Mouse (Mus musculus) ES-CJ7 (cell line): ENCODE measurements at regions not wholly inside any gene's neighbourhood (a gene's known extent, or its start where the extent isn't known, plus 50 kb on each side); places are given as distances from the start of the nearest gene placed in this dataset.
A peak's percentile ranks its signal among the peaks of the same experiment; 100 is the strongest.

Experiments
- DNase-seq: peaks from one replicate; pipeline ENCODE4 v3.0.0; 2011; ENCODE audit warnings: low read depth, low spot score

DNA sequence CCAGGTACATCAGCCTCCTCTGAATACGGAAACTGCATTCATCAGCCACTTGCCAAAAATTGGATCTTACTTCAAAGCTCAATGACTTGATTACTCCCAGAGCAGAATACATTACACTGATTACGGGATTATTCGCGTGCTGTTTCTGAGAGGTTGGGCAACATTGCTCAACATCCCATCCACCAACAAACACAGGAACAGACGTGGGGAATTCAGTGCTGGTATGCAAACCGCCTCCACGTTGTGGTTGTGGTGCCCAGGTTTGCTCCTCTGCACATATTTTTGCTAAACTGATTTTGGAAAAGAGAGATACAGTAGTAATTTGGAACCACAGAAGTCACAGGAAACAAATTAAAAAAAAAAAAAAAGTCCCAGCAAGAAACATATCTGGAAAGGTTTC, 266.9 kb downstream of the Dhx15 start:
- DNase-seq: no peak

DNA sequence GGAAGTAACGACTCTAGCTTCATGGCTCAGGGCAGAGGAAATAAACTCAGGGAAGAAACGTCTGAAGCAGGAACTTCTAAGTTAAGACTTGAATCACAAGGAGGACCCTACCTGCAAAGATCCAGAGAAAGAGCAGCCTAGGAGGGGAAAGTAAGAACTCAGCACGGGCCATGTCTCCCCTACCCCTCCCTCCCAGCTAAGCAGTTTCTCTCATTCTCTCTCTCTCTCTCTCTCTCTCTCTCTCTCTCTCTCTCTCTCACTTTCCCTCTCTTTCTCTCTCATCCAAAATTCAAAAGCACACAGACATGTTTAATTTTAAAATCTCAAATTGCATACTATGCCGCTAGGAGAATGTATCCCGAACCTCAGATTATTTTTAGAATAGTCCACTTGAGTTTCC, 267.3 kb downstream of the Dhx15 start:
- DNase-seq: no peak

DNA sequence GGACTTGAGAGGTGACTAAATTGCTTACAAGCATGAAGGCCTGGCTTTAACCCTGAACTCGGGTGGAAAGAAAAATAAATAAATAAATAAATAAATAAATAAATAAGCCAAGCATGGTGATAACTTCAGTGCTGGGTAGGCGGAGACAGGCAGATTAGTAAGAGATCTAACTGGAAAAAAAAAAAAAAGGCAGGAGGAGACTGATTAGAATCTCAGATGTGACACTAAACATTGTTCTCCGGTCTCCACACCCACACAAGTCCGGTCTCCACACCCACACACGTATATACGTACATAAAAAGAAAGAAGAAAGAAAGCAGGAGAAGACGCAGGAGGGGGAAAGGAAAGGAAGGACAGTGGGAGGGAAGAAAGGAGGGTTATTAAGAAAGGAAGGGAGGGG, 267.8 kb downstream of the Dhx15 start:
- no peak for DNase-seq

DNA sequence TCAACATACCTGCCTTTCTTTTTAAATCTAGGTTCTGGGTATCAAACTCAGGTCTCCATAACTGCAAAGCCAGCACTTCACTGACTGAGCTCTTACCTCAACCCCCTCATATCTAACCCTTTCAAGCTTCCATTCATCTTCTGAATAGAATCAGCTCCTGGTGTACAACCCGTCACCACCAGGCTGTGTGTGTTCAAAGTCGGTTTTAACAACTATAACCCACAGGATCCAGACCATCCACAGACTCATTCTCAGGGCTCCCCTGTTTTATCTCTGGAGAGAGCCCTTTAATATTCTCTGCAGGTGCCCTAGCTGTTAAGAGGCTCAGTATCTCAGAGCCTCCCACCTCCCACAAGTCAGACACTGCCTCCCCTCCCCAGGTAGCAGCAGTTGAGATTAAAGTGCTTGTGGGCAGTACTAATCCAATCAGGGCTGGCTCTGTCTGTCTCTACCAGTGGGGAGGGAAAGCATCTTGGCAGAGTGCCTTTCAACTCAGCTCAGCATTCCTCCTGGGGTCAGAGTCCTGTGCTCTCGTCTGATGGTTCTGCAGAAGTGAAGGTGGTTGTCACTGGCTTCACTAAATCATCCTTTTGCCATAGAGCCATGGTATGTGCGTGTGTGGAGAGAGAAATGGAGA, 272.4 kb downstream of the Dhx15 start:
- no peak for DNase-seq

DNA sequence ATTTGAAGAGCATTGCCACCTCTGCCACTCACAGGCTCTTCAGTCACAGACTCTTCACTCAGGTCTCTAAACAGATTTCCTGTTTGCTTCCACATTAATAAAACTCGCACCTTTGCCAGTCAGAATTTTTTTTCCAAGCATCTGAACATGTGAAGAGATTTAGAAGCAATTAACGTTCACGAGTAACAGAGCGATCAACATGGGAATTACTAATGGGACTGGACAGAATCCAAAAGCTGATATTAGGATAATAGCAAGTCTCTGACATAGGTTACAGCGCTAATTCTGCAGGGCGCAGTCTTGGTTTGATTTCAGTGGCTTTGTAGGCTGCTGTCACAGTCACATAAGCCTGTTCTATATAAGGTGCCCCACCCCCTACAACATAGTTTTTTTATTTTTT, 275.6 kb downstream of the Dhx15 start:
- DNase-seq: no peak

DNA sequence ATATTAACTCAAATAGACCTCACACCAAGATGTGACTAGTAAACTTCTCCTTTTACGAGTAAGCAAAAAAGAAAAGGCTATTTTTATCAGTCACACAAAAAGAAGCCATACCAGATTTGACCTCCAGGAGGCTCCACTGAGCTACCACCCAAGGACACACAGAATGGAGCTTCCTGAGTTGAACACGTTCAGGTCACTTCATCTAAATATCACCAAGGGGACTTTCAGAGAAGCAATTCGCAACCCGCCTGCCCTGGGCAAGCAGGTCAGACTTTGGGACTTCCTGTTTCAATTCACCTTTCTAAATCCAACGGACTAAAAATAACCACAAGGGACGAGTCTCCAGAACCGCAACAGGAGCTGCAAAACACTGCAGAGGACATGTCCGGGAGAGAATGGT, 281.5 kb downstream of the Dhx15 start:
- peak; percentile 21 for DNase-seq

DNA sequence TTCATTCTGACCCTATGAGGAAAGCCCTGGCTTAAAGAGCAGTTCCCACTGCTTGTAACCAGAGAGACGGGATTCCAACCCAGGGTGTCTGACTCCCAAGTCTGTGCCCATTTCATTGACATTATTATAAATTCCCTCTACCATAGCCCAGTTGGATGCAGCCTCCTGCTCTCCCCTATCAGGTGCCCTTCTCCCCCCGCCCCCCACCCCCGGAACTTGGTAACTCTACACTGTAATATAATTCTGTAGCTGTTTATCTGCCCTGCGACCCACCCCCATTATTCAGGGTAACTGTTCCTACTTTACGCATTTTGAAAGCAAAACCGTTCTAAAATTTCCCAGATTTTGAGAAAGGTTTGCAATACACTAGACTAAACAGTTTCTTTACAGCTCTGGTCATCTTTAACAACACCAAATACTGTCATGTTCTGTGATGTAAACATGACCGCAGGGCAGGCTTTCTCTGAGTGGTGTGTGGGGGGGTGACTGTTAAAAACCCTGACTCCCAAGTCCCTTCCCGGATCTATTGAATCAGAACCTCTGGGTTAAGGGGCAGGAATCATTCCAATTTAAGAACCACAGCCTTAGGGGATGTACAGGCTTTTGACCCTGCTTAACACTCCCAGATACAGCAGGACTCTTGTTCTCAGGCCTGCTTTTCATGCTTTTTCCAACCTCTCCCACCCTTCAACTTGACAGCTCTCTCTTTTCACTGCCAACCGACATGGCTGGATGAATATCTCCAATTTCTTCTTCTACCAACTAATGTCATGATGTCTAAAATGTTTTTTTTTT, 283.8 kb downstream of the Dhx15 start:
- no peak for DNase-seq

DNA sequence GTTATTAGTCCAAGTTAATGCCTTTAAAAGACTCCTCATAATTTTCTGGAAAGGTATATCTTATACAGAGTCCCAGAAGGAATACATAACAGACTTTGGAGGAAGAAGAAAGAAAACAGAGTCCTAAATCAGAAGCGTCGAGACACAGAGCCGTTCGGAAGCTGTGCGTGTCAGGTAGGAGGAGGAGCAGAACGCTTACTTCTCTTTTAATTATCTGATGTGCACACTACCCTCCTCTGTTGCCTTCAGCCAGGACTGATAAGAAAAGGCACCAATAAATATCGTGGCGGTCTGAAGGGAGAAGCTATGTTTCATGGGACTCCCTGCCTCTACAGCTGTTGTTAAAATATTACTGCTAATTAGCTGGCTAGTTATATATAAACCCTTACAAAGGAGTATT, 296.2 kb downstream of the Dhx15 start:
- no peak for DNase-seq

DNA sequence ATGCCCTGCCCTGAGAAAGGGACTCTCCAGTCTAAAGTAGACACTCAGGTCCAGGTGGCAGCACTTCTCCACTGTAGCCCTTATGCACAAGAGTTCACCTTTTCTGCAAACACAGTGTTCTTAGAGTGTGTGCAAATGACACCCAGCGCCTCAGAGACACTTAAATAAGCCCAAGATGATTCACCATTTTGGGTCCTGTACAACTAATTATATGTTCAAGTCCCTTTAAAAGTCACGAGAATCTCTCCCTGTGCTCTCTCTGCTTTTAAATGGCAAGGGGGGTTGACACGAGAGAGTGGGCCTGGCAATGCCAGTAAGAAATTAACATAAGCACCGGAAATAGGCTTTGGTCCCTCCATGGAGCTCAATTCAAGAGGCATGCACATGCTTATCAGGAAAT, 299.0 kb downstream of the Dhx15 start:
- DNase-seq: no peak

DNA sequence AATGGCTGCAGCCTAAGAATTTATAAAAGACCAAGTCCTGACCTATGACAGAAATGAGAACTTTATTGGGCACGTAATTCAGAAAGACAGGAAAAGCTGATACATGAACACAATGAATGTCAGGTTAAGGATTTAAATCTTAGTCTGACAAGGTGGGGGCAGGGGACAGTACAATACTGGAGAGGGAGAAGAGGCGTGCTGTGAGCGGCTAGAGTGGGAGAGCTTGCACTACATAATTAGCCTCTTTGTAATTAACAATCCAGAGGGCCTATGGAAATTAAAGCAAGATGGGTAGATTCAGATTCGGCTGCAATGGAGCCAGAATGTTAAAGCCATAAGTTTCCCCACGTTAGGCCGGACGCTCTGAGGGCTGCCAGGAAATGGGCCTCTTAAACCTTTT, 301.9 kb downstream of the Dhx15 start:
- DNase-seq: no peak

DNA sequence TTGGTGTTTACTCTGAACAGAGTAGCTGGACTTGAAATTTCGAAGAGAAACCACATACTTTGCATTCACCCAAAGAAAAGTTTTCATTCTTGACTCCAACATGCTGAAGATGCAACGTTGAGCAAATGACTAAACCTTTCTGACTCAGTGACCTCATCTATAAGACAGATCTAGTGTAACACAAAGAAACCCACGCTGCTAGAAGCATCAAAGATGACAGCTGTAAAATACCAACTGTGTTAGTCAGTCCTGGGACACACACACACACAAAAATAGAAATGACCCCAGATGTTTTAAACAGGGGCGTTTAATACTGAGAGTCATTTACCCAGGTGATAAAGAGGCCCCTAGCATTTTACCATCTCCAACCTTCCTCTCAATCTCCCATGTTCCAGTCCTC, 307.7 kb downstream of the Dhx15 start:
- no peak for DNase-seq

DNA sequence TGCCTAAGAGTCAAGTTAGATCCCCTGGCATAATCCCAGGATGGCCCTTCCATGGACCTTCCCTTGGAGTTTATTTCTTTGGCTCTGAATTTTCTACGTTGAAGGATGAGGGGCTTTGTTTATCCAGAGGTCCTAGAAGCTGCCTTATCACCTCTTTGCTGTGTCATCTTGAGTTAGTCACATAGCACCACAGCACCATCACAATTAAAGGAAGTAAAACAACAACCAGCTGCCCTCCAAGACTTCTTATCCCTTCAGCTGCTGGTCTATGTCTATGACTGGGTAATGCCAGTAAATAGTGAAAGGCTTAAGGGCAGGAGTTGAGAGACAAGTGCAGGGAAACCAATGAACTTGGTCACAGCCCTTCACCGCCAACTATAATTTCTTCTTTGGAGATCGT, 308.1 kb downstream of the Dhx15 start:
- DNase-seq: no peak

DNA sequence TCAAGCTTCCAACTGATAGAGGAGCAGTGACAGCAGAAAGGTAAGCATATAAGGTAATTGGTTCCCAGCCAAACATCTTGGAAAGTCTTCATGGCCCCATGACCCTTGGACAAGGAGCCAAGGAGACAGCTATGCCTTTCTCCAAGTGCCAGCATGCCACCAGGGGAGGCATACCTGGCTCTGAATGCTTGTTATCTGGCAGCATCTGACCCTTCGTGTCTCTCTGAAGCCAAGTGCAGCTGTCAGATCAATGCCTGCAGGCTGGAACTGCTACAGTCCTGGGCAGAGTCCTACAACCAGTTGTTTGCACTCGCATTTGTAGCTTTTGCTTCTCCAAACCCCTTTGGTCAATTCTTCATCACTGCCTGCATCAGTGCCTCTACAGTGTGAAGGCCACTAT, 309.3 kb upstream of the Ppargc1a start:
- no peak for DNase-seq

DNA sequence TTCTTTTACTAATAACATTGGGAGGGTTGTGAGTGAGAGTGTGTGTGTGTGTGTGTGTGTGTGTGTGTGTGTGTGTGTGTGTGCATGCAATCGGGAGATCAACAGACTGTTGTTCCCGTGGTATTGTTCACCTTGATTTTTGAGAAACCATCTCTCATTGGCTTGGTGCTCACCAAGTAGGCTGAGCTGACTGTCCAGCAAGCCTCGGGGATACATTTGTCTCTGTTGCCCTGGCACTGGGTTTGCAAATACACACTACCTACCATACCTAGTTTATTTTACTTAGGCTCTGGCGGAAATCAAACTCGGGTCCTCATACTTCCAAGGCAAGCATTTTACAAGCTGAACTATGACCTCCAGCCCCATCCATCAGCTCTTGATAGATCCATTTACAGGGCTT, 306.0 kb upstream of the Ppargc1a start:
- no peak for DNase-seq

DNA sequence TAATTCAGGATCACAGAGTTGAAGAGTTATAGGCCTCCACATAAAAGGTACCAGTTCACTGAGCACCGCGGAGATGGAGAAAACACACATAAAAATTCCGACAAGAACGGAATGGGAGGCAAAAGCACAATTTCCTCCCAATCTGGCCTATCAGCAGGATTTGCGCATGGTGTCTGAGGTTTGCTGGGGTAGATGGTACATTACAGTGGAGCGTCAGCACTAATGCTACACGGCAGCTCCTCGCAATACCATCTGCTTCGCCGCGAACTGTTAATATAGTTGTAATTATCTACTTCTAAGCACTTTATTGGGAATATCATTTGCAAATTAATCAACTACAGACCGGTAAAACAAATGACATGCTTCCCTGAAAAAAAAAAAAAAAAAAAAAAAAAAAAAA, 304.2 kb upstream of the Ppargc1a start:
- no peak for DNase-seq

DNA sequence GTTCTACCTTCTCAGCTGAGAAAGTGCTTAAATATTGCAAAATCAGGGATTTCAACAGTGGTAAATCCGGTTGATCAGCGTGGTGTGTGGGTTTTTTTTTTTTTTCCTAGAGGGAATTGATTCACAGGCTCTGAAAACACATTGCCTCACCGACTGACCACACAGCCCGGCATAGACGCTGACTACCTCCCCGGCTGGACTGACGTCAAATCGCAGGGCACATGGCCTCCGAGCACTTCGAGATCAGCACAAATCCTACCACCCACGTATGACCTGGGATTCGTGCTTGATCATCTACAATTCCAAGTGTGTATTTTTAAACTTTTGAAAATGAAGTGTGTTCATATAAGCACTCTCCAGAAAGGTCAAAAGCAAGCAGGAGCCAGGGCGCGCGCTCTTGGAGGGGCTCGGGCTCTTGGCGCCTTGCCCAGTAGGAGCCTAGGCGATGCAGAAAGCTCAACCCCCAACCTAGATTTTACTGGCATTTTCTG, 300.7 kb upstream of the Ppargc1a start:
- DNase-seq: no peak

DNA sequence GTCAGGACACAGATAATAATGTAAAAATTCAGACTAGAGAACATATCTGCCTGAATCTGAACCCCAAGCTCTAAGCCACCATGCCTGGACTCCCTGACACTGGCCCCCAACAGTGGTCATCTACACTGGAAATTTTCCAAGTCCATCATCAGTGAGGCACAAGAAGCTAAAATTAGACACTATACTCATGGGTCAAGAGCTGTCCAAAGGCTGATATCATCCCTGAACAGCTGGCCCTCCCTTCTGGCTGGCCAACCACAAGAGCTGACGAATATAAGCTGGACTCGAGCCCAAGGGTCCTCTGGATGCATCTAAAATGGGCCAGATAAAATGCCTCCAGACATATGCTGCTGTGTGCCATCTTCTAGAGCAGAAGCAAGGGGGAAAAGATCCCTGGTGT, 298.5 kb upstream of the Ppargc1a start:
- no peak for DNase-seq

DNA sequence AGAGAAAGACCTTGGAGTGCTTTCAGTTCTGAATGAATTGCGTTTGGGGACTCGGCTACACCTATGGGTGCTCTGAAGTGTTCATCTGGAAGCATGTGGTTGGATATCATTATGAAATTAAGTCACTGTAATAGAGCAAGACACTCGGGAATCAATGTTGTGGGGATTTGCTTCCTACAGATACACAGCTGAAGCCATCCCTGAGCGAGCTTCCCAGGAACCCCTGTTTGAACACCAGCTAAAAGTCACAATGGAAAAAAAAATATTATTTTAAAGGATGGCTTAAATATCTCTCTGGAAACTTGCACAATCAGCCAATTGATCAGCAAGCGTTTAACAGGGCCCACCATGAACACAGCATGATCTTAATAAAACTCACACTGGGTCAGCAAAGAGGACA, 293.0 kb upstream of the Ppargc1a start:
- DNase-seq: no peak

DNA sequence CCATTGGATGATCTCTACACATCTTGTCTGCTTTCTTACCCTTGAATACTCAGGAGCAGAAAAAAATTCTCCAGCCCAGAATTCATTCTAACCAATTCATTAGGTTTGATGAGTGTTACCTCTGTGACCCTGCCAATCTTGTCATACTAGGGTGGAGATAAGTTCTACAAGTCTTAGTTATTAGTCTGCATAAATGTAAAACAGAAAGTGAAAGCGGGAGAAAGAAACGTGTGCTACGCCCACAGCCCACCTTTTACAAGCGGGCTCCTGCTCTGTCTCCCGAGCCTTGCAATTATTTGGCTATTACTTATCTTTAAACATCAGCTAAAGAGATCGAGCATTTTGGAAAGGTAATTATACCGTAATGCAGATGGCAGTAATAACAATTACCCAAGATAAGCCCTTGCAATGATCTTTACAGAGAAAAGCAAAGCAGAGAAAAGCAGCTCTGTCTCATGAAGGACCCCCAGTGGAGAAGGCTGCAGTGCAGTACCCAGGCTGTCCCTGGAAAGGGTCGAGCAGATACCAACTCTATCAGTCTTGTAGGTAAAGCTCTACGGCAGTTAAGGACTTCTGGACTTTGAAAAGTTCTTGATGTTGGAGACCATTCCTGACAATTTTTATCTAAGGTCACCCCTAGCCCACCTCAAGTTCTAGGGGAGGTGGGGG, 286.1 kb upstream of the Ppargc1a start:
- no peak for DNase-seq

DNA sequence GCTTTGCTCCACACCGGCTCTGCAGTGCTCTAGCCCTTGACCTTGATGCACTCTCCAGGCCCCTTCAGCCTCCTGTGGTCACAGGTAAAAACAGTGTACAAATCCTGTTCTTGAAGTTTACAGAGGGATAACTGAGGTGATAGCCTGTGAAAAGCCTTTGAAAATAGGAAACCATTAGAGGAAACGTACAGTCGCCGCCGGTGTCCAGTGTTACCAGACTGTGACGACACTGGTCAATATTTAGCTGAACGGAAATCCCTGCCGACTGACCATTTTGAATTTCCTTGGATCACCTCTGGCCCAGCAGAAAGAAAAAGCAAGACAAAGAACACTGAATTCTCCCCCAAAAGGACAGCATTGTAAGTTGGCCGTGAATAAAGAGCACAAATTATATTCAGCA, 282.6 kb upstream of the Ppargc1a start:
- no peak for DNase-seq

DNA sequence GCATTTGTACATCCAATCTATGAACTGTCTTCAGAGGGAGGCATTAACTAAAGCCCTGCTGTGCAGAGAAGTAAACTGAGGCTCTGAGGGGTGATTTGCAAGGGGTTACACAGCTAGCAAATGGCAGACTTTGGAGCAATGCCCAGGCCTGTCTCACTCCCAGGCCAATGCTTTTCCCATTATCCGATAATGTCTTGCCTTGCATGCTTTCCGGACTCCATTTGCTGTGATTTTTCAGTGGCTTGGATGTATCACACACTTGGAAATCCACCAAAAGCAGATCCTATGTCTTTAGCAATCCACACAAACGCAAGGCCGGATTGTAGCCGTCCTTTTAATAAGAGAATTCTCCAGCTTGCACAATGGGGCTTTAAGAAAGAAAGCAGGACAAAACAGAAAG, 281.7 kb upstream of the Ppargc1a start:
- DNase-seq: no peak

DNA sequence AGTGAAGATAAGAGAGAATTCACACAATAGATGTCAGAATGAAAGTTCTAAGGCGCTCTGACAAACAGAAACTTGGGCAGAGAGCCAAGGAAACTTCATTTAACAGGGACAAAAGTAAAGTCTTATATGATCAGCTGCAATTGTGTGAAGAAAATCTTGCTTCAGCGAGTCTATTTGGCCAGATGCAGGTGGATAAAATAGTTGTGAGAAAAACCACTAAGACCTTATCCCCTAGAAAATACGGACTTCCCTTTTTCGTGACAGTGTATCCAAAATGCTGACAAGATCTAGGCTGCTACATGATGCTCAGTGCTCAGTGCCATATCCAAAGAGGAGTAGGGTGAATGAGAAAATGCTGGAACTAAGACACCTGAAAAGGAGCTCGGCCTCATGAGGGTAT, 274.7 kb upstream of the Ppargc1a start:
- no peak for DNase-seq

DNA sequence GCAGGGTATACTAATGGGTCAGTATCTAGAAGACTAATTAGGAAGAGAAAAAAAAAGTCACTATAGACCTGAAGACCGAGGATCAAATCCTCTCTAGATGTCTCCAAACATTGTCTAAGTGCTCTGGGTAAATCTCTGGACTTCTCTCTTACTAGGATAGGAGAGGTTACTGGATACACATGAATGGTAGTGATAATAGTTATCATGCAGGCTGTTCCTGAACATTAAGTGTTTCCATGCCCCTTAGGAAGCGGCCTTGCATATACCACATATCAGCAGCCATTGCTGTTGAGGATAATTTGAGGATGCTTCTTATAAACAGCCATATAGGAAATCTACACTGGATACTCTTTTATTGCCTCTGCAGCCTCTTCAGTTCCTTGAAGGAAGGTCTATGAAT, 274.2 kb upstream of the Ppargc1a start:
- DNase-seq: no peak
